Mouse (Mus musculus): Measurements from ENCODE around the gene Klf15. TPM values are rescaled to one million over a fixed set of nuclear protein-coding genes. Genes with fewer than 3 reads are reported as not detected.

Klf15 gene
- polyA plus RNA-seq, 1 experiment from 2014 or later = 3.8 TPM

- no peak overlapping the region for H3K9ac ChIP-seq
- H3K36me3 ChIP-seq (replicated peaks) = no peaks in the 10 kb centered on the region
- no peak for ATAC-seq (ENCODE audit: low FRiP score)
- 0 out of 2 replicates have a peak, but pooled peaks cover 5% of the 10 kb centered on the region for H3K4me1 ChIP-seq
- no peak overlapping the region for H3K27ac ChIP-seq
- no peaks in the 10 kb centered on the region for H3K27me3 ChIP-seq
- no peaks in the 10 kb centered on the region for H3K9me3 ChIP-seq
- WGBS = 81% methylated on average over 8 of the region's 8 CpGs
- H3K4me3 ChIP-seq (replicated peaks) = no peak overlapping the region
- H3K4me2 ChIP-seq = no peak overlapping the region
Observed at GRCm38 (mm10) chr6:90501222-90501940, 39.0 kb downstream of the Klf15 start.

GRCm38 (mm10) chr6:90505906-90506305, 43.5 kb downstream of the Klf15 start:
- no peak for ATAC-seq (ENCODE audit: low FRiP score)
- Histone ChIP-seq H3K4me3 (replicated peaks) (no peak overlapping the region), H3K9me3 (no peaks in the 10 kb centered on the region), H3K36me3 (replicated peaks) (no peaks in the 10 kb centered on the region), H3K27me3 (no peaks in the 10 kb centered on the region), H3K27ac (no peak overlapping the region), H3K9ac (no peak overlapping the region), H3K4me2 (no peak overlapping the region), H3K4me1 (peaks cover 12% of the 10 kb centered on the region)
- 80% methylated on average over 6 of the region's 6 CpGs for whole genome bisulfite sequencing

GRCm38 (mm10) chr6:90506673-90507311, 44.4 kb downstream of the Klf15 start:
- no peaks in the 10 kb centered on the region for H3K36me3 ChIP-seq (replicated peaks)
- no peak overlapping the region for H3K4me2 ChIP-seq
- no peak overlapping the region for H3K9ac ChIP-seq
- no peak overlapping the region for H3K27ac ChIP-seq
- WGBS = 72% methylated on average over 16 of the region's 16 CpGs
- no peak for ATAC-seq (ENCODE audit: low FRiP score)
- H3K4me3 ChIP-seq (replicated peaks) = no peak overlapping the region
- no peaks in the 10 kb centered on the region for H3K27me3 ChIP-seq
- H3K4me1 ChIP-seq = peaks cover 12% of the 10 kb centered on the region
- no peaks in the 10 kb centered on the region for H3K9me3 ChIP-seq

GRCm38 (mm10) chr6:90507443-90507842, 45.1 kb downstream of the Klf15 start:
- Histone ChIP-seq H3K9ac (no peak overlapping the region), H3K4me1 (peaks cover 12% of the 10 kb centered on the region), H3K4me2 (no peak overlapping the region), H3K4me3 (replicated peaks) (no peak overlapping the region), H3K27ac (no peak overlapping the region), H3K9me3 (no peaks in the 10 kb centered on the region), H3K27me3 (no peaks in the 10 kb centered on the region), H3K36me3 (replicated peaks) (no peaks in the 10 kb centered on the region)
- no peak for ATAC-seq (ENCODE audit: low FRiP score)

GRCm38 (mm10) chr6:90508197-90508624, 45.8 kb downstream of the Klf15 start:
- no peak for ATAC-seq (ENCODE audit: low FRiP score)

GRCm38 (mm10) chr6:90509085-90509484, 46.7 kb downstream of the Klf15 start:
- no peak for ATAC-seq (ENCODE audit: low FRiP score)
- H3K27ac ChIP-seq = no peak overlapping the region

More at GRCm38 (mm10) chr6:90508197-90508624, 45.8 kb downstream of the Klf15 start:
- H3K27ac ChIP-seq = no peak overlapping the region
- no peaks in the 10 kb centered on the region for H3K9me3 ChIP-seq
- H3K4me2 ChIP-seq = no peak overlapping the region
- peaks cover 12% of the 10 kb centered on the region for H3K4me1 ChIP-seq
- no peaks in the 10 kb centered on the region for H3K27me3 ChIP-seq
- H3K36me3 ChIP-seq (replicated peaks) = no peaks in the 10 kb centered on the region
- 38% methylated on average over 4 of the region's 4 CpGs for WGBS
- H3K9ac ChIP-seq = no peak overlapping the region
- no peak overlapping the region for H3K4me3 ChIP-seq (replicated peaks)

GRCm38 (mm10) chr6:90512416-90512815, 50.0 kb downstream of the Klf15 start:
- 89% methylated on average over 5 of the region's 5 CpGs for WGBS
- no peak for ATAC-seq (ENCODE audit: low FRiP score)
- Histone ChIP-seq H3K4me2 (no peak overlapping the region), H3K4me3 (replicated peaks) (no peak overlapping the region), H3K9me3 (no peaks in the 10 kb centered on the region), H3K27me3 (no peaks in the 10 kb centered on the region; the same call in 1 of the 2 replicates), H3K27ac (no peak overlapping the region), H3K9ac (no peak overlapping the region), H3K4me1 (peaks cover 12% of the 10 kb centered on the region), H3K36me3 (replicated peaks) (no peaks in the 10 kb centered on the region)

More at GRCm38 (mm10) chr6:90509085-90509484, 46.7 kb downstream of the Klf15 start:
- 74% methylated on average over 6 of the region's 6 CpGs for WGBS
- Histone ChIP-seq H3K36me3 (replicated peaks) (no peaks in the 10 kb centered on the region), H3K9me3 (no peaks in the 10 kb centered on the region), H3K27me3 (no peaks in the 10 kb centered on the region), H3K9ac (no peak overlapping the region), H3K4me3 (replicated peaks) (no peak overlapping the region), H3K4me2 (no peak overlapping the region), H3K4me1 (peaks cover 12% of the 10 kb centered on the region)

- Histone ChIP-seq H3K9me3 (no peaks in the 10 kb centered on the region), H3K9ac (no peak overlapping the region), H3K27me3 (no peaks in the 10 kb centered on the region; the same call in 1 of the 2 replicates), H3K4me3 (replicated peaks) (no peak overlapping the region), H3K4me1 (peaks cover 8% of the 10 kb centered on the region), H3K36me3 (replicated peaks) (no peaks in the 10 kb centered on the region), H3K4me2 (no peak overlapping the region), H3K27ac (no peak overlapping the region)
- WGBS = 75% methylated on average over 5 of the region's 5 CpGs
- ATAC-seq (ENCODE audit: low FRiP score) = no peak
Observed at GRCm38 (mm10) chr6:90513074-90513856, 50.9 kb downstream of the Klf15 start.

- H3K27me3 ChIP-seq = no peaks in the 10 kb centered on the region; the same call in 1 of the 2 replicates
- peaks cover 4% of the 10 kb centered on the region; the same call in 1 of the 2 replicates for H3K4me1 ChIP-seq
- no peak overlapping the region for H3K4me2 ChIP-seq
- H3K4me3 ChIP-seq (replicated peaks) = no peak overlapping the region
- H3K9me3 ChIP-seq = no peaks in the 10 kb centered on the region
- no peak overlapping the region for H3K27ac ChIP-seq
- no peak overlapping the region for H3K9ac ChIP-seq
- no peaks in the 10 kb centered on the region for H3K36me3 ChIP-seq (replicated peaks)
- no peak for ATAC-seq (ENCODE audit: low FRiP score)
Observed at GRCm38 (mm10) chr6:90514369-90514768, 52.0 kb downstream of the Klf15 start.

GRCm38 (mm10) chr6:90514883-90515405, 52.6 kb downstream of the Klf15 start:
- Histone ChIP-seq H3K9ac (no peak overlapping the region), H3K27me3 (no peaks in the 10 kb centered on the region; the same call in 1 of the 2 replicates), H3K27ac (no peak overlapping the region), H3K9me3 (no peaks in the 10 kb centered on the region), H3K4me2 (no peak overlapping the region), H3K4me3 (replicated peaks) (no peak overlapping the region), H3K36me3 (replicated peaks) (no peaks in the 10 kb centered on the region), H3K4me1 (peaks cover 4% of the 10 kb centered on the region; the same call in 1 of the 2 replicates)
- 44% methylated on average over 4 of the region's 4 CpGs for WGBS
- ATAC-seq (ENCODE audit: low FRiP score) = peak; percentile 57; the same call in 1 of the 2 replicates

GRCm38 (mm10) chr6:90518892-90519291, 56.5 kb downstream of the Klf15 start:
- 86% methylated on average over 3 of the region's 3 CpGs for WGBS
- Histone ChIP-seq H3K4me2 (no peak overlapping the region), H3K4me3 (replicated peaks) (no peak overlapping the region), H3K27me3 (no peaks in the 10 kb centered on the region; the same call in 1 of the 2 replicates), H3K36me3 (replicated peaks) (no peaks in the 10 kb centered on the region), H3K4me1 (peaks cover 4% of the 10 kb centered on the region; the same call in 1 of the 2 replicates), H3K9ac (no peak overlapping the region), H3K9me3 (no peaks in the 10 kb centered on the region), H3K27ac (no peak overlapping the region)
- ATAC-seq (ENCODE audit: low FRiP score) = no peak

- WGBS = 71% methylated on average over 5 of the region's 5 CpGs
- H3K27me3 ChIP-seq = no peaks in the 10 kb centered on the region; the same call in 1 of the 2 replicates
- peaks cover 4% of the 10 kb centered on the region; the same call in 1 of the 2 replicates for H3K4me1 ChIP-seq
- no peak for ATAC-seq (ENCODE audit: low FRiP score)
- H3K36me3 ChIP-seq (replicated peaks) = no peaks in the 10 kb centered on the region
- H3K27ac ChIP-seq = no peak overlapping the region
- no peak overlapping the region for H3K9ac ChIP-seq
- H3K4me3 ChIP-seq (replicated peaks) = no peak overlapping the region
- no peaks in the 10 kb centered on the region for H3K9me3 ChIP-seq
- H3K4me2 ChIP-seq = no peak overlapping the region
Observed at GRCm38 (mm10) chr6:90519375-90519774, 57.0 kb downstream of the Klf15 start.

Data from forebrain, embryonic 12.5 days (tissue).